Mouse (Mus musculus): ENCODE data around the gene Knl1.

- no peak for TF ChIP-seq POLR2A (IDR thresholded peaks at IDR 0.05; ENCODE audit: extremely low read depth, insufficient read depth, low read length)
- TF ChIP-seq CTCF (IDR thresholded peaks at IDR 0.05; ENCODE audit: extremely low read depth, insufficient read depth, low read length) = no peak
These were observed 29.3 kb upstream of the Knl1 start for GRCm38 (mm10) chr2:119017647-119018046.

All from cortical plate, adult 2 months (tissue).